Mouse (Mus musculus): ENCODE data around the gene Cbx5. TPM values are rescaled to one million over a fixed set of nuclear protein-coding genes. Genes with fewer than 3 reads are reported as not detected.

Gene Cbx5
- polyA plus RNA-seq, 1 experiment from 2014 or later, result 166 TPM

DNA sequence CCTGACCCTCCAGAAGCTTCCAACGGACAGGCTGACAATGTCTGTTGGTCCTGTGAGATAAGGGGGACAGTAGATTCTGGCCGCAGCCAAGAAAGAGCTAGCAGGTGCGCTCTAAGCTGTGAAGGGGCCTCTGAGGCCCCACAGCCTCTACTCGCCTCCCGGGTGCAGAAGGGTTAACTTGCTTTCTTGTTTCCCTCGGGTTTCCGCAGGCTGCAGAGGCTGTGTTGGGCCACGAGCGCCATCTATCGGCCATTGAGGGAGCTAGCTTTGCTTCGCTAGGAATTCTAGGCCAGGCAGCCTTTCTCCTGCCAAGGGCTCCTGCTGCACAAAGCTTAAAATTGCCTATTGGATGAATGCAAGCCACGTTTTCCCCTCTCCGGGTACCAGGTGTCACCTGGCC lies 74.2 kb downstream of the Cbx5 start:
- Histone ChIP-seq H3K9ac (no peak overlapping the region), H3K4me3 (no peak overlapping the region), H3K36me3 (no peaks in the 10 kb centered on the region), H3K9me3 (no peaks in the 10 kb centered on the region), H3K4me2 (replicated peaks) (no peak overlapping the region), H3K27ac (no peak overlapping the region), H3K27me3 (peaks cover 59% of the 10 kb centered on the region), H3K4me1 (peaks cover 32% of the 10 kb centered on the region)
- under 1% methylated on average over 13 of the region's 13 CpGs for WGBS
- 0 out of 2 replicates have a peak, but pooled peaks have one; percentile 9 for ATAC-seq (ENCODE audit: low FRiP score, low read depth)

- Histone ChIP-seq H3K9ac (peak overlapping the region; percentile 65), H3K4me3 (peak overlapping the region; percentile 61), H3K4me2 (replicated peaks) (peak overlapping the region; percentile 70), H3K27me3 (peaks cover 38% of the 10 kb centered on the region), H3K4me1 (peaks cover 13% of the 10 kb centered on the region), H3K27ac (0 out of 2 replicates have a peak overlapping the region, but pooled peaks have one; percentile 28), H3K9me3 (no peaks in the 10 kb centered on the region), H3K36me3 (no peaks in the 10 kb centered on the region)
- ATAC-seq (ENCODE audit: low FRiP score, low read depth), result peak; percentile 89
- WGBS, result 9% methylated on average over 25 of the region's 25 CpGs
These were observed 76.3 kb downstream of the Cbx5 start for GRCm38 (mm10) chr15:103163182-103163919.

- Histone ChIP-seq H3K9me3 (no peaks in the 10 kb centered on the region), H3K4me3 (no peak overlapping the region), H3K27me3 (peaks cover 30% of the 10 kb centered on the region), H3K9ac (no peak overlapping the region), H3K4me2 (replicated peaks) (no peak overlapping the region), H3K27ac (no peak overlapping the region), H3K36me3 (peaks cover 8% of the 10 kb centered on the region; the same call in 1 of the 2 replicates), H3K4me1 (peaks cover 13% of the 10 kb centered on the region)
- no peak for ATAC-seq (ENCODE audit: low FRiP score, low read depth)
- WGBS, result 79% methylated on average over 10 of the region's 10 CpGs
These were observed 82.0 kb downstream of the Cbx5 start for GRCm38 (mm10) chr15:103157585-103157984.

DNA sequence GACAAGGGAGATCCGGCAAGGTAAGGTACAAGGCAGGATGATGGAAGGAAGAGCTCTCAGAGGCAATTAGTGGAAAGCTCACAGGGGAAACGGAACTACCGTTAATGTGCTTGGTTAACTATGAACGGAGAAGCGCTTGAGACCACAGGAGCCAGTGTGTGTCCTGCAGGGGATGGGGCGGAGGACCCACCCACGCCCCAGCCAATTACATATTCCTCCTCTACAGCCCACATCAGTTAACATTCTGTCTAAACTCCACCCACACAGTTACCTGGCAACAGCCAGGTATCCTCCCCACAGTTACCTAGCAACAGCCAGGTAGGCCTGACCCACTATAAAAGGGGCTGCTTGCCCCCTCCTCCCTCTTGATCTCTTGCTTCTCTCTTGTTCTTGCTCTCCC lies 82.7 kb downstream of the Cbx5 start:
- Histone ChIP-seq H3K27ac (no peak overlapping the region), H3K4me1 (peaks cover 10% of the 10 kb centered on the region; the same call in 1 of the 2 replicates)
- no peak for ATAC-seq (ENCODE audit: low FRiP score, low read depth)

DNA sequence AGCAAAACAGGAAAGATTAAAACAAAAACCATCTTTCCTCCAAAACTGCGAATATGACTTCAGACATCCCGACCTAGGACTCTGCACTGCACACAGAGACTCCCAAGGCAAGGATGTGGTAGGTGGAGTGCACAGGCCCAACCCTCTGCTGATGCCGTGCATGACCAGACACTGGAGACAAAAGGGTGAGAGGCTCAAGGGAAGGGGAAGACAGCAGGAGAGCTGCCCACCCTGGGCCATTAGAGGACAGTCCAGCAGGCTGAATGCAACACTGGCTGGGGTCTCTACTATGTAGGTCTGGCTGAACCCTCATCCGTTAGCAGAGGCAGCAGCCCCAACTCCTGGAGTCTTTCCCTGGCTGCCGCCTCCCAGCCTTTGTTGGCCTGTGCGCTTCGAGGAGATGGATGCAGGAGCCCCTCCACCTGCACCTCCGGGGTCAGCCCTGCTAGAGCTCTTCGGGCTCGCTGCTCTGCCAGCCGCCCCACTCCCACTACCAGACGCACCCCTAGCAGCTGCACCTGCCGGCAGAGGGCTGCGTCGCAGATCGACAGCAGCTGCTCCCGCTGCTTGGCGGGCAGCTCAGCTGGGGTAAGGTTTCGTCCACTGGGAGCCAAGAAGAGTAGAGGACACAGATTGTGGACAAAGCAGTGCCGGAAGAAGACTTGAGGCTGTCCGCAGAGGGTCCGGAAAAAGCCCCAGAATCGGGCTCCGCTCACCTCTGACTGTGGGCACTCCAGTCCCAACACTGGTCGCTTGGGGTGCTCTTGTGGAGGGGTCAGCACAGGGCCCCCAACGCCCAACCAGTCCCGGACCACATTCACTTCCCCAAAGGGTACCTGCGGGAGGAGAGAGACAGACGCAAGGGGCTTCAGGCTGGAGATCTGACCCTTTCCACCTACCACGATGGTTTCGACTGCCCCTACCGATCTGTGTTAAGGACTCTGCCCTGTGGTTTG lies 84.0 kb downstream of the Cbx5 start:
- Histone ChIP-seq H3K36me3 (peaks cover 8% of the 10 kb centered on the region; the same call in 1 of the 2 replicates), H3K9ac (no peak overlapping the region), H3K27me3 (peaks cover 30% of the 10 kb centered on the region), H3K4me1 (peaks cover 10% of the 10 kb centered on the region; the same call in 1 of the 2 replicates), H3K27ac (no peak overlapping the region), H3K4me3 (no peak overlapping the region), H3K4me2 (replicated peaks) (0 out of 2 replicates have a peak overlapping the region, but pooled peaks have one; percentile 11), H3K9me3 (no peaks in the 10 kb centered on the region)
- peak; percentile 68 for ATAC-seq (ENCODE audit: low FRiP score, low read depth)
- whole genome bisulfite sequencing, result 26% methylated on average over 32 of the region's 32 CpGs

More for the DNA sequence above, 82.7 kb downstream of the Cbx5 start:
- 53% methylated on average over 7 of the region's 7 CpGs for WGBS
- H3K36me3 ChIP-seq, result peaks cover 8% of the 10 kb centered on the region; the same call in 1 of the 2 replicates
- no peak overlapping the region for H3K4me2 ChIP-seq (replicated peaks)
- peaks cover 30% of the 10 kb centered on the region for H3K27me3 ChIP-seq
- H3K9me3 ChIP-seq, result no peaks in the 10 kb centered on the region
- no peak overlapping the region for H3K4me3 ChIP-seq
- H3K9ac ChIP-seq, result no peak overlapping the region

DNA sequence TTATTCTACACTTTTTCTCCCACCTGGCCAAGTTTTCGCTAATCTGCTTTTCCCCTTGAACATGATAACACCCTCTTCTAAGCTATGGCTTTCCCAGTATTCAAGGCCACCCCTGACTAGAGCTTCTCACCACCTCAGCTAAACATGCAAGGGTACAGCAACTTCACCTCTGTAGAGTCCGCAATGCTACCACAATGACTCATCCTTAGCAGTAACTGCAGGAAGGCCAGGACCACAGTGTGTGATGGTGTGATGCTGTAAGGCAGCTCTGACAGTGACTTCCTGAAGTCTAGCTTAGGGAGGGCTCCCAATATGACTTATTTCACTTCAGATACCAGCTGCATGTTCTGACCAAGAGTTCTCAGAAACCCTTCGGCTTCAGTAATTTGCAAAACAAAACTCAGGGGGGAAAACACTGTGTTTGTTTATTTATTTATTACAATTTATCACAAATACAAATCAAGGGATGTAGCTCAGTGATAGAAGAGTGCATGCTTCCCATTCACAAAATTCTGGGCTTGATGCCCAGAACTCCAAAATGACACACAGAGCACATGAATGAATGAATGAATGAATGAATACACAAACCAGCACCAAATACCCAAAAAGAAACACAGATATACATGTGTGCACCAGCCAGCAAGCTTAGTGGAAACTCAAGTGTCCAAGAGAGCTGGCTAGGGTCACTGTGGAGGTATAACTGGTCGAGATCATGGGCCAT lies 86.6 kb downstream of the Cbx5 start:
- H3K27ac ChIP-seq, result no peak overlapping the region
- H3K9ac ChIP-seq, result no peak overlapping the region
- H3K9me3 ChIP-seq, result no peaks in the 10 kb centered on the region
- no peak overlapping the region for H3K4me3 ChIP-seq
- peaks cover 45% of the 10 kb centered on the region for H3K27me3 ChIP-seq
- H3K4me2 ChIP-seq (replicated peaks), result no peak overlapping the region
- H3K4me1 ChIP-seq, result peaks cover 13% of the 10 kb centered on the region; the same call in 1 of the 2 replicates
- H3K36me3 ChIP-seq, result peaks cover 8% of the 10 kb centered on the region; the same call in 1 of the 2 replicates
- 85% methylated on average over 4 of the region's 4 CpGs for WGBS
- no peak for ATAC-seq (ENCODE audit: low FRiP score, low read depth)

DNA sequence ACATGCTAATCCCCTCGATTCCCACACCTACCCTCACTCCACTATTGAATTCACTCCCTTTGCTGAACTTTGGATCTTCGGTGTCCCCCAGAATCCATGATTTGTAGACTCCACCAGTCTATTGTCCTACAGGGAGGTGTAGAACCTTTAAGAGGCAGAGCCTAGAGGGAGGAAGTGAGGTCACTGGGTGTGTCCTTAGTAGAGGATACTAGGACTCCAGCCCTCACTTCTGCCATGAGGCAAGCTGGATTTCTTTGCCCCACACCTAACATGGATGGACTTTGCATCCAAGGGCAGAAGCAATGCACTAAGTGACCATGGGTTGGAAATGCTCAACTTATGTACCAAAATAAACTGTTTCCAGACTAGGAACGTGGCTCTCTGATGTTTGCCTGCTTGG lies 87.2 kb downstream of the Cbx5 start:
- Histone ChIP-seq H3K4me1 (peaks cover 19% of the 10 kb centered on the region), H3K27ac (no peak overlapping the region), H3K4me3 (no peak overlapping the region), H3K4me2 (replicated peaks) (no peak overlapping the region), H3K9me3 (no peaks in the 10 kb centered on the region), H3K27me3 (peaks cover 48% of the 10 kb centered on the region), H3K9ac (no peak overlapping the region), H3K36me3 (0 out of 2 replicates have a peak, but pooled peaks cover 3% of the 10 kb centered on the region)
- ATAC-seq (ENCODE audit: low FRiP score, low read depth), result no peak
- 89% methylated on average over 3 of the region's 3 CpGs for WGBS

DNA sequence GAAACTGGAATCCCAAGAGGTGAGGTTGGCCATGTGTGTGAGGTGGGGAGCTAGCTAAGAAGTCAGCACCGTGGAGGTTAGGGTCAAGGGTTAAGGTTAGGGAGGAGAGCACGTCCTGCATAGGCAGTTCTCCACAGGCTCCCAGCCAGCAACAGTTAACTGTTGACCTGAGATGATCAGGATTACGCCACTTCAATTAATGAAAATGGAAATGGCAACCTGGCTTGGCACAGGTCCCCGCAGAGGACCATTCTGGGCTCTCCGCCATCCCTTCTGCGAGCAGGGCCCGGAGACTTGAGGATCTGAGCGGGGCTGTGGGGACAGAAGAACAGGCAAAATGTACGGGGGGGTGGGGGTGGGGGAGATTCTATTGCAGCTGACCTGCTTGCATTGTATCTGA lies 91.8 kb downstream of the Cbx5 start:
- Histone ChIP-seq H3K9me3 (no peaks in the 10 kb centered on the region), H3K4me3 (no peak overlapping the region), H3K27ac (no peak overlapping the region), H3K4me2 (replicated peaks) (no peak overlapping the region), H3K36me3 (no peaks in the 10 kb centered on the region), H3K9ac (no peak overlapping the region; the same call in 1 of the 2 replicates), H3K4me1 (peaks cover 25% of the 10 kb centered on the region), H3K27me3 (peaks cover 66% of the 10 kb centered on the region)
- ATAC-seq (ENCODE audit: low FRiP score, low read depth), result no peak
- WGBS, result 52% methylated on average over 9 of the region's 9 CpGs

- Histone ChIP-seq H3K27ac (no peak overlapping the region), H3K36me3 (no peaks in the 10 kb centered on the region), H3K4me3 (peak overlapping the region; percentile 46; the same call in 1 of the 2 replicates), H3K9me3 (no peaks in the 10 kb centered on the region), H3K27me3 (peaks cover 67% of the 10 kb centered on the region), H3K4me1 (peaks cover 25% of the 10 kb centered on the region), H3K4me2 (replicated peaks) (peak overlapping the region; percentile 76), H3K9ac (no peak overlapping the region; the same call in 1 of the 2 replicates)
- 25% methylated on average over 3 of the region's 3 CpGs for WGBS
- no peak for ATAC-seq (ENCODE audit: low FRiP score, low read depth)
These were observed 92.3 kb downstream of the Cbx5 start for GRCm38 (mm10) chr15:103147422-103147690.

GRCm38 (mm10) chr15:103146627-103147421 lies 92.8 kb downstream of the Cbx5 start:
- Histone ChIP-seq H3K4me2 (replicated peaks) (peak overlapping the region; percentile 76), H3K36me3 (no peaks in the 10 kb centered on the region), H3K27me3 (peaks cover 69% of the 10 kb centered on the region), H3K9ac (peak overlapping the region; percentile 65), H3K4me3 (peak overlapping the region; percentile 46), H3K4me1 (peaks cover 25% of the 10 kb centered on the region), H3K9me3 (no peaks in the 10 kb centered on the region), H3K27ac (no peak overlapping the region)
- ATAC-seq (ENCODE audit: low FRiP score, low read depth), result peak; percentile 65; the same call in 1 of the 2 replicates
- under 1% methylated on average over 57 of the region's 57 CpGs for WGBS
